Mouse (Mus musculus) heart, adult 9 months (tissue): ENCODE measurements at regions not wholly inside any gene's neighbourhood (a gene's known extent, or its start where the extent isn't known, plus 50 kb on each side); places are given as distances from the start of the nearest gene placed in this dataset.

Experiments
- DNase-seq, 2 experiments: peaks; one replicate each; pipeline ENCODE4 v3.0.0; 2022; ENCODE audit warnings: low spot score in 2 of 2

- peak in 1 of 2 experiments; percentile 8 for DNase-seq
Measured at GRCm38 (mm10) chr6:93395296-93395695, 452.0 kb upstream of the Adamts9 start.

GRCm38 (mm10) chr6:93393551-93393950, 450.3 kb upstream of the Adamts9 start:
- DNase-seq = no peak

- no peak for DNase-seq
Measured at GRCm38 (mm10) chr6:93392402-93392801, 449.1 kb upstream of the Adamts9 start.

DNA sequence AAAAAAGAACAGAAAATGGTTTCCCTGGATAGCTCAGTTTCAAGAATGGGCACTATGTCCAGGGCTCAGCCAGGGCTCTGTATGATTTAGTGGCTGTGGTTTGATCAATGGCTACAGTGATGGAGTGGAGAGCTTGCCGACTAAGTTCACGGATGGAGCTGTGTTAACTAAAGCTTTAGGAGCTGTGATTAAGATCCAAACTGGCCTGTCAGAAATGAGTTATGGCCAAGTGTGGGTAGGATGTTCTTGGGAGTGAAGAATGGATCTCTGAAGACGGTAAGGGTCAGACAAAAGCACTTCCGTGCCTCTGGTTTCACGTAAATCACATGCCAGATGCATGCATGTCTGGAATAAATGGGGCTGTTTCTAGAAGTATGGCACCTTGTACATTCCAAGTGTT, 447.9 kb upstream of the Adamts9 start:
- no peak for DNase-seq

DNA sequence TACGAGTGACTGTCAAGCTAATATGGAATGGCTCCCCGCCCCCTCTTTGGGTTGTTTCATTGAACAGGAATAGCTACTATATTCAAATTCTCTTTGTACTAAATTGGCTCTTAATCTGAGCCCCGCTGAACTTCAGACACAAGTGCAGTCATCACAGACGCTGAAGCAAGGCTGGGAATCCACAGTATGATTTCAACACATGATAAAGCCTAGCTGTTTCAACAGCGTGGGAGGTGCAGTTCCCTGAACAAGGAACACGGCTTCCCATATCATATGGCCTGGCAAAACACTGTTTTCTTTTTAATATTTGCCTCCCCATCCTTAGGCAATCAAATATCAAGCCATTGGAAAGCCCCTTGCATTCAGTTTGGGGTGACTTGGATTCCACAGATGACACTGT, 428.0 kb upstream of the Adamts9 start:
- no peak for DNase-seq

GRCm38 (mm10) chr6:93363846-93364245, 420.6 kb upstream of the Adamts9 start:
- DNase-seq = no peak

- DNase-seq = no peak
Measured at GRCm38 (mm10) chr6:93353353-93354125, 410.2 kb upstream of the Adamts9 start.

DNA sequence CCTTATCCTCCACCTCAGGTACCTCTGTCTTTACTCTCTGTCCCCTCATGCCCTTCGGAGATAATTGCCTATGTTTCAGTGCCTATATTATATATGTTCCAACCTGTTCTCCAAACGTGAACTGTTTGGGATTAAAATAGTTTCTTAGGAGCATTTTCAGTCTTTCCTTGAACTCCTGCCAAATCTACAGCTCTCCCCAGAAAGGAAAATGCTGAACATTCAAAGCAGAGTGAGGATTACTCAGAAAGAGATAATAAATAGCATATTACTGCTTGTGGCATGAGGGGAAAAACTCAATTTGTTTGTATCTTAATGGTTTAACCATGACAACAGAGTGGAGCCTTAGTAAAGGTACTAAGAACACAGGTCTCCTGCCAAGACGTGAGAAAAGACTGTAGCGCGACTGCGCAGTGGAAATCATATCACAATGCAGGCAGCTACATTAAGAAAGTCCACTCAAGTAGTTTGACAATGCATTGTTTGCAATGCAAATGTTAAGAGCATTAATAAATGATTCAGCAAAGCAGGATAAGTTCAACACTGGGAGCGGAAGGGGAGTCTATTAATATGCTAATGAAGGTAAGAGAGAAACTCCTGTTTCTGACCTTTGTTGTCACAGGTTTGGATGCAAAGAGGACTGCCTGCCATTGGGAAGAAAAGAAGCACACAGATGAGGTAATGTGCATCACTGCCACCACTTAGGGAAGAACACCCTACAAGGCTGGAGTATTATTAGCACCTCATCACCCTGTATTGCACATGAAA, 406.8 kb upstream of the Adamts9 start:
- DNase-seq = no peak

GRCm38 (mm10) chr6:93348141-93348540, 404.8 kb upstream of the Adamts9 start:
- no peak for DNase-seq

GRCm38 (mm10) chr6:93328683-93329082, 385.4 kb upstream of the Adamts9 start:
- no peak for DNase-seq

GRCm38 (mm10) chr6:93327930-93328329, 384.6 kb upstream of the Adamts9 start:
- no peak for DNase-seq

- DNase-seq = no peak
Measured at GRCm38 (mm10) chr6:93323881-93324280, 380.6 kb upstream of the Adamts9 start.

DNA sequence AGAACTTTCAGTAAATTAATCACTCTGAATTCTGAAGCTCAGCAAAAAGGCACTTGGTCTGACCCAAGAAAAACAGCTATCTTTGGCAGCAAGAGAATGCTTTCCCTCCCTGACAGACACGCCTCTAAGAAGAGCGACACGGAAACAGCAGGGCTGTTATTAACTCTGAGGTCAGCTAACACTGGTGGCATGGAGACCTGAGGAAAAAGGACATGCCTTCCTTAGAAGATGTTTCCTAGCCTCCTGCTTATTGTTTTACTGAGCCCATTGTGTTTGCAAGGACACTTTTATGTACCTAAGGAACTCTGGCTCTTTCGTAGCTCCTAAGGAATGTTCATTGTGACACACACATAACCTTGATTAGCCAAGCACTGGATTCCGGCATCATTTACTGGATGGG, 371.3 kb upstream of the Adamts9 start:
- peak; percentile 36 to 71 for DNase-seq

- no peak for DNase-seq
Measured at GRCm38 (mm10) chr6:93305176-93305575, 361.9 kb upstream of the Adamts9 start.

DNA sequence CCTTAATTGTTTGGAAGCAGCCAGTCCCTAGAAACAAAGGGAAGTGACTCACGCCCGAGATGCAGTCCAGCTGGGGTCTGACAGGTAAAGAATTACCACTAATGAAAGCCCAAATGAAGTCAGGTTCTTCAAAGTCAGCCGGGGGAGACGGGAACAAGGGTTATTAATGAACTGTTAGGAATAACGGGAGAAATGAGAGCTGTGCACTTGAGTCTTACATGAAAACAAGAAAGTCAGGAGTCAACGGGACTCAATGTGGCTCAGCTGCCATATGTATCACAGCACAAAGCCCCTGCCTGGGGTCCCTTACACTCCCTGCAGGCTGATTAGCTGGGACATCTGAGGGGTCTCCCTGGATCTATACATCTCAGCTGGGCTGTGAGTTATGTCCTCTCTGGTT, 354.7 kb upstream of the Adamts9 start:
- DNase-seq = no peak

DNA sequence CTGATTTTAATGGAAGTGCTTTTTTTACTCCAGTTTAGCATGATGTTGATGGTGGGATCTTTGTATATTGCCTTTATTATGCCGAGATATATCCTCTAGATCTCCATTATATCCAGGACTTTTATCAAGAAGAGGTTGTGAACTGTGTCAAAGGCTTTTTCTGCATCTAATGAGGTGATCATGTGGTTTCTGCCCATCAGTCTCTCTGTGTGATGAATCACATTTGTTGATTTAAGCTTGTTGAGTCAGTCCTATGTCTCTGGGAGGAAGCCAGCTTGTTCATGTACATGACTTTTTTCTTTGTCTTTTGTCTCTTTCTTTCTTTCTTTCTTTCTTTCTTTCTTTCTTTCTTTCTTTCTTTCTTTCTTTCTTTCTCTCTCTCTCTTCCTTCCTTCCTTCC, 348.4 kb upstream of the Adamts9 start:
- no peak for DNase-seq

DNA sequence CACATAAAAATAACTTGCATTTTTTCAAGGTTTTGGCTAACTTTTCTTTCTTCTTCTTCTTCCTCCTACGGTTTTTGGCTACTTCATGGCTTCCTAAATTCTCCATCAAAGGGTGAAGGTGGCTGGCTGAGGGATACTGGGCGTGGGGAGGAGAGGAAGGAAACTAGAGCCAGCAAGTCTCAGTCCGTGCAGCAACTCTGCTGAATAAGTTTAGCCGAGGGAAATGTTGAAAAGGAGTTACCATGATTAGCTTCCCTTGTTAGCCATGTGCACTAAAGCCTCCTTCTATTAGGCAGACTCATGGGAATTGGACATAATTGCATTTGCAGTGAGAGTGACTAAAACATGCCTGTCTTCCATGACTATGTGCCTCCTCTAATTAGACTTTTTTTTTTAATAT, 345.1 kb upstream of the Adamts9 start:
- peak; percentile 7 to 55 for DNase-seq

- no peak for DNase-seq
Measured at GRCm38 (mm10) chr6:93285796-93286195, 342.5 kb upstream of the Adamts9 start.

- no peak for DNase-seq
Measured at GRCm38 (mm10) chr6:93281530-93281929, 338.2 kb upstream of the Adamts9 start.

DNA sequence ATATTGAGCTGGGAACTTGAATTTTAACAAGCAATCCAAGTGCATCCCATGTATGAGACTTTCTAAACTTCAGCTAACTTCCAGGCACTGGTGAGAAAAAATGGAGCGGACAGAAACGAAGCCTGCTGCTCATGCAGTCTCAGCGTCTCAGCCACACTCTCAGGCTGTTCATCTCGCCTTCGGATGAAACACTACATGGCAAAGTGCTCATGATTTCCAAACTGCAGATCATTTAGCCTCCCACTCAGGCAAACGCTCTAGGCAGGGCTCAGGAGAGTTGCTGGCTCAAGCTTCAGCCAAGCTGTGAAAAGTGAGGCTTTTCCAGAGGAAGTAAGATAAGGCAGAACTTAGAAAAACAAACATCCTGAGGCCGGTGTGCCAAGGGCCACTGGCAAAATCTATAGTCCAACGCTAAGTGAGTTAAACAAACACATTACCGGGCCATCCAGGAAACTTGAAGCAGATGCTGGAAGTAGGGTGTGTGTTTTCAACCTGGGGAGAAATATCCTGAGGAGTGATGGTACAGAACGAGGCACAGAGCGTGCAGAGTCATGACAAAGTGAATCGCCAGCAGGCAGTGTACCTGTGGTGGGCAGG, 330.7 kb upstream of the Adamts9 start:
- peak; percentile 63 to 74 for DNase-seq

DNA sequence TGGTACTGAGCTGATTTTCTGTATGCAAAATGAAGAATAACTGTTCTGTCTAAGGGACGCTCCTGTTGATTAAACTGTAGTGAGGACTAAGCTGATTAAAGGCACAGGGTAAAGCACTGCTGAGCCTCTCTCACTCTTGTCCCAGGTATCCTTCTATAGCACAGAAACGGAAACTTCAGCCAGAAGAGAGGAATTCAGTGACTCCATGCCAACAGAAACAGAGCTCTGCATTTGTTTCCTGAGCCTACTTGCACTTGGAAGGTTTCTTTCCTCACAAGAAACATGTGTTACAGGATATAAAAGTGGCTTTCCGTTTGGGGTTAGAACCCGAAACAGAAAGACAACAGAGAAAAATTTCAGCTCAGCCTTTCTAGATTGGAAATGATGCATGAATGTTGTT, 328.9 kb upstream of the Adamts9 start:
- DNase-seq = no peak

DNA sequence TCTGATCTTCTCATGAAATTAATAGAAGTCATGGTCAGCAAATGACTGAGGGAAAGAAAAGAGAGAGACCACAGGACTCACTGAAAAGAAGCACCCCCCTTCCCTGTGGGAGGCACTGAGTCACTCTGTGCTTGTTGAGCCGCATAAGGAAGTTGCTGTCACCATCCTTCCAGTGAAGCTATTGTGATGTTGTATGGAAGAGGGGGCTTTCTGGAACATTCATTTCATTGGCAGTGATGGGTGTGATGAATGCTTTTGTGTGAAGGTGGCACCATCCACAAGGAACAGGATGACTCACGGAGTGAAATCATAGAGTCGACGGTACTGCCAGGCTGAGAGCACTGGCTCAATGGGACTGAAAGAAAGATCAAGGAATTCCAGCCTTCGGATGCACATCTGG, 323.5 kb upstream of the Adamts9 start:
- DNase-seq = no peak

- DNase-seq = no peak
Measured at GRCm38 (mm10) chr6:93265164-93265563, 321.9 kb upstream of the Adamts9 start.
